Mouse (Mus musculus) bone marrow, adult 2 months (tissue): ENCODE measurements around the gene Zmynd12.

Experiments used
- CTCF ChIP-seq: fragments of 200-500 bp; IDR thresholded peaks from 2 replicates; pipeline ENCODE4 v1.5.1; 2011; ENCODE audit warnings: low read length, control low read depth; ENCODE audit not compliant: control insufficient read depth, insufficient read depth
- POLR2A ChIP-seq: fragments of 200-500 bp; IDR thresholded peaks from 2 replicates; pipeline ENCODE4 v1.6.1; 2011; ENCODE audit warnings: low read depth, mild to moderate bottlenecking, control low read depth, low read length, borderline replicate concordance; ENCODE audit not compliant: control insufficient read depth

DNA sequence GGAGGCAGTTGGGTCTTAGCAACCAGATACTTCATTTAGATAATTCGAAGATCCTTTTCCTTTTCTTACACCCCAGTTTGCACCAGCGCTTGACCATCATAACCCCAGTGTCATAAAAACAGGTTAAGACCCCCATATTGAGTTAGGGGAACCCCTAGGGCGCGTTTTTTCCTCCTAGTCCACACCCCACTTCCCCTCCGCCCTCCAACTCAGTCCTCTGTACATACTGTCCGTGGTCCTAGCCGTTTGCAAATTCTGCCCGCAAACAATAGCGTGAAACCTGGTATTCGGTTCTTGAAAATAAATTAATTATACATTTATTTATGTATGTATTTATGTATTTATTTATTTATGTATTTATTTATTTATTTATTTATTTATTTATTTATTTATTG is 70.3 kb downstream of the Zmynd12 start:
- no peak for TF ChIP-seq CTCF
- no peak for TF ChIP-seq POLR2A
